Mouse (Mus musculus): ENCODE data around the gene Nfe2l1. TPM values are rescaled to one million over a fixed set of nuclear protein-coding genes. Genes with fewer than 3 reads are reported as not detected.
"Not testable (repeated sequence)": the region's sequence is repeated elsewhere in the genome, so short reads cannot be mapped to it uniquely, and the experiment has no call there.

Gene Nfe2l1
- polyA plus RNA-seq, 1 experiment from 2014 or later = 81.3 TPM

DNA sequence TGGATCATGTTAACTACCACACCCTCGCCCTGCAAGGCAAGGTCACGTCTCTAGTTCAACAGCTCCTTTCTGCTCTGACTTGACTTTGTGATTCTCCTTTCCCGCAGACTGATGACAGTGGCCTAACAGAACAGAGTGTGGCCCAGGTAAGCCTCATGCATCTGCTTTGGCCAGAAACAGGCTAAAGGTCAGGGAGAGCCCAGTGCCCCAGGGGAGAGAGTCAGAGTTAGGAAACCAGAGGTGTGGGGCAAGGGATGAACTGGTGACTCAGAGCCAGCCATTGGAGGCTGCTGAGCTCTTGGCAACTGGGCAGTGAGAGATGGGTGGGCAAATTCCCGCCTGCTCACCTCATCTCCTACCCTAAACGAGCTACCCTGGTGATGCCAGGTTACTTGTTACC lies 27.7 kb upstream of the Nfe2l1 start:
- no peak overlapping the region for H3K27ac ChIP-seq (ENCODE audit: low read length)
- peaks cover 15% of the 10 kb centered on the region for H3K4me1 ChIP-seq (ENCODE audit: control insufficient read depth, insufficient read depth, low read length)
- no peaks in the 10 kb centered on the region for H3K9me3 ChIP-seq (replicated peaks; ENCODE audit: control insufficient read depth, low read length)
- no peak for ATAC-seq (replicated peaks; ENCODE audit: extremely low read depth, insufficient read depth, low FRiP score)
- no peak overlapping the region for H3K9ac ChIP-seq (ENCODE audit: low read length)
- 67% methylated on average over 5 of the region's 5 CpGs for WGBS
- H3K27me3 ChIP-seq (ENCODE audit: control insufficient read depth, insufficient read depth, low read length) = no peaks in the 10 kb centered on the region
- H3K36me3 ChIP-seq (ENCODE audit: control insufficient read depth, insufficient read depth) = peaks cover 2% of the 10 kb centered on the region; the same call in 1 of the 2 replicates
- H3K4me2 ChIP-seq (ENCODE audit: low read depth, low read length) = no peak overlapping the region
- H3K4me3 ChIP-seq (ENCODE audit: low read length) = no peak overlapping the region

DNA sequence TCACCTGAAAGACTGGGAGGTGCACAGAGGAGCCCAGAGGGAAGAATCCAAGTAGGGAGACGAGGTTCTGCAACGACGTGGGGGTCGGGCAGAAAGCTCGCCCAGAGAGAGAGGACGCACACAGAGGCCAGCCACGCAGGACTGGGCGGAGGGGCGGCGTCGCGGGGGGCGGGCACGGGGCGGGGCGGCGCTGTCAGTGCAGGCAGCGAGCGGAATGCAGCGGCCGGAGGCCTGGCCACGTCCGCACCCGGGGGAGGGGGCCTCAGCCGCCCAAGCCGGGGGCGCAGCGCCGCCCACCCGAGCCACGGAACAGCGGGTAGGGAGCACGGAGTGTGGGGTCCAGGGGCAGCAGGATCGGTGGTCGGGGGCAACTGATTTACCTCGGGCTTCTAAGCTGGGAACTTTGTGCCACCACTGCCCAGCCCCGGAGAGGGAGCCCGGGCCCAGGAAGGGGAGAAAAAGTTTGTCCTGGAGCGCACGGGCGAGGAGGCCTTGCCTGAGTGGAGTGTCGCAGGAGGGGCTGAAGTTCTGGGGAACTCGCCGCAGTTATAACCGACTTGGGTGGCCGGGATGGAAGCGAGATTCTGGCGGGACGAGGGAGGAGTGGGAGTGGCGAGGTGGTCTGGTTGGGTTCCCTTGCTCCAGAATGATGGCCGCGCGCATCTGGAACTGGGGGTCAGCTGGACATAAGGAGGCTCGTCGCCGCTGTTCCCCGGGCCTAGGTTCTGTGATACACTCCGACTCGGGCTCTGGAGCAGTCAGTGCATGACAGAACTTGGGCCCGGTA lies 20.1 kb upstream of the Nfe2l1 start, which contains the start of gene Copz2:
Gene Copz2 (plus strand): TSS at position 190 of the 787 bp plus-strand sequence.
- peak within 1 kb of the TSS; percentile 84 for H3K4me2 ChIP-seq (ENCODE audit: low read depth, low read length)
- peak within 1 kb of the TSS; percentile 53 for H3K27ac ChIP-seq (ENCODE audit: low read length)
- no peaks in the 10 kb centered on the region for H3K27me3 ChIP-seq (ENCODE audit: control insufficient read depth, insufficient read depth, low read length)
- 0 out of 2 replicates have a peak, but pooled peaks cover 3% of the 10 kb centered on the region for H3K9me3 ChIP-seq (replicated peaks; ENCODE audit: control insufficient read depth, low read length)
- peaks cover 2% of the 10 kb centered on the region; the same call in 1 of the 2 replicates for H3K36me3 ChIP-seq (ENCODE audit: control insufficient read depth, insufficient read depth)
- ATAC-seq (replicated peaks; ENCODE audit: extremely low read depth, insufficient read depth, low FRiP score) = peak; percentile 88
- under 1% methylated on average over 54 of the region's 60 CpGs for WGBS
- peaks cover 7% of the 10 kb centered on the region for H3K4me1 ChIP-seq (ENCODE audit: control insufficient read depth, insufficient read depth, low read length)
- peak within 1 kb of the TSS; percentile 85 for H3K9ac ChIP-seq (ENCODE audit: low read length)
- peak within 1 kb of the TSS; percentile 73 for H3K4me3 ChIP-seq (ENCODE audit: low read length)

DNA sequence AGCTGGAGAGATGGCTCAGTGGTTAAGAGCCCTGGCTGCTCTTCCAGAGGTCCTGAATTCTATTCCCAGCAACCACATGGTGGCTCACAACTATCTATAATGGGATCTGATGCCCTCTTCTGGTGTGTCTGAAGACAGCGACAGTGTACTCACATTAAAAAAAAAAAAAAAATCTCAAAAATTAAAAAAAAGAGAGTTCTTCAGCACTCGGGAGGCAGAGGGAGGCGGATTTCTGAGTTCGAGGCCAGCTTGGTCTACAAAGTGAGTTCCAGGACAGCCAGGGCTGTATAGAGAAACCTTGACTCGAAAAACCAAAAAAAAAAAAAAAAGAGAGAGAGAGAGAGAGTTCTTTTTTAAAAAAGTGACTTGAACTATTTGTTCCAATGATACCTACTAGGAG lies 19.4 kb upstream of the Nfe2l1 start:
- H3K27me3 ChIP-seq (ENCODE audit: control insufficient read depth, insufficient read depth, low read length); H3K4me1 ChIP-seq (ENCODE audit: control insufficient read depth, insufficient read depth, low read length); ATAC-seq (replicated peaks; ENCODE audit: extremely low read depth, insufficient read depth, low FRiP score); H3K36me3 ChIP-seq (ENCODE audit: control insufficient read depth, insufficient read depth); H3K9me3 ChIP-seq (replicated peaks; ENCODE audit: control insufficient read depth, low read length): not testable (repeated sequence)
- peak overlapping the region; percentile 84 for H3K4me2 ChIP-seq (ENCODE audit: low read depth, low read length)
- peak overlapping the region; percentile 85 for H3K9ac ChIP-seq (ENCODE audit: low read length)
- H3K27ac ChIP-seq (ENCODE audit: low read length) = peak overlapping the region; percentile 36; the same call in 1 of the 2 replicates
- 67% methylated on average over 5 of the region's 5 CpGs for WGBS
- peak overlapping the region; percentile 73 for H3K4me3 ChIP-seq (ENCODE audit: low read length)

DNA sequence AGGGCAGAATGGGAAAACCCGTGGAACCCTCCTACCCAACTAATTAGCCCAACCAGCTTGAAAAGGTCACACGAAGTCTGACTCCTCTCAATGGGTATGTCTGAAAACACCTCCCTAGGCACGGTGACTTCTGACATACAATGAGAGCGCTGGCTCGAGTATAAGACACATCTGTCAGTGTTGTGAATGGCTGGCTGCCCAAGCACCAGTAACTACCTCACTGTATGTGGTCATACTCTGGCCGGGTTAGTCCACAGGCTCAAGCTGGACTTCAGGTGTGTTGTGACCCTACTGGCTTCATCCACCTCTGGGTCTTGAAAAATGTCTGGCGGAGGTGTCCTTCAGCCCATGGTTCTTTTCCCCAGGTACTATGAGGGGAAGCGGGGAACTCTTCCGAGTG lies 18.9 kb upstream of the Nfe2l1 start:
- Histone ChIP-seq H3K9ac (ENCODE audit: low read length) (no peak overlapping the region), H3K4me1 (ENCODE audit: control insufficient read depth, insufficient read depth, low read length) (peaks cover 7% of the 10 kb centered on the region), H3K27me3 (ENCODE audit: control insufficient read depth, insufficient read depth, low read length) (no peaks in the 10 kb centered on the region), H3K27ac (ENCODE audit: low read length) (no peak overlapping the region), H3K36me3 (ENCODE audit: control insufficient read depth, insufficient read depth) (no peaks in the 10 kb centered on the region; the same call in 1 of the 2 replicates), H3K4me2 (ENCODE audit: low read depth, low read length) (no peak overlapping the region), H3K4me3 (ENCODE audit: low read length) (no peak overlapping the region), H3K9me3 (replicated peaks; ENCODE audit: control insufficient read depth, low read length) (0 out of 2 replicates have a peak, but pooled peaks cover 3% of the 10 kb centered on the region)
- no peak for ATAC-seq (replicated peaks; ENCODE audit: extremely low read depth, insufficient read depth, low FRiP score)
- WGBS = 69% methylated on average over 9 of the region's 9 CpGs

DNA sequence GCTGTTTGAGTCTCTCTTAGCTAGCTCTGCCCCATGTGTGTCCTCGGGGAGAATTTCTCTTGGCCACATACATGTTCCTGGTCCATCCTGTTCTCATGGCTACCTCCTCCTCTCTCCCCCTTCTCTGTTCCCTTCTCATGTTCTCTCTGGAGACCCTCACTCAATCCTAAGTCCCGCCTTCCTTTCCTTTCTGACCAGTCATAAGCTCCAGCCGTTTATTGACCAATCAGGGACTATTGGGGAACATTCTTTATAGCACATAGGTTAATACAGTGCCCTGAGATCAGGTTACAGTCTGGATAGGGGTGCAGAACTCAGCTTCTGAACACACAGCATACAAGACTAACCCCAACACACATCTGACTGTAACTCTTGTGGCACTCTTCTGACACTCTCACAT lies 17.5 kb upstream of the Nfe2l1 start:
- no peak overlapping the region for H3K4me3 ChIP-seq (ENCODE audit: low read length)
- H3K4me2 ChIP-seq (ENCODE audit: low read depth, low read length) = no peak overlapping the region
- H3K9me3 ChIP-seq (replicated peaks; ENCODE audit: control insufficient read depth, low read length) = 0 out of 2 replicates have a peak, but pooled peaks cover 3% of the 10 kb centered on the region
- H3K27me3 ChIP-seq (ENCODE audit: control insufficient read depth, insufficient read depth, low read length) = no peaks in the 10 kb centered on the region
- WGBS = 43% methylated on average over 3 of the region's 3 CpGs
- ATAC-seq (replicated peaks; ENCODE audit: extremely low read depth, insufficient read depth, low FRiP score) = no peak
- peaks cover 7% of the 10 kb centered on the region for H3K4me1 ChIP-seq (ENCODE audit: control insufficient read depth, insufficient read depth, low read length)
- no peaks in the 10 kb centered on the region for H3K36me3 ChIP-seq (ENCODE audit: control insufficient read depth, insufficient read depth)
- no peak overlapping the region for H3K27ac ChIP-seq (ENCODE audit: low read length)
- no peak overlapping the region for H3K9ac ChIP-seq (ENCODE audit: low read length)

DNA sequence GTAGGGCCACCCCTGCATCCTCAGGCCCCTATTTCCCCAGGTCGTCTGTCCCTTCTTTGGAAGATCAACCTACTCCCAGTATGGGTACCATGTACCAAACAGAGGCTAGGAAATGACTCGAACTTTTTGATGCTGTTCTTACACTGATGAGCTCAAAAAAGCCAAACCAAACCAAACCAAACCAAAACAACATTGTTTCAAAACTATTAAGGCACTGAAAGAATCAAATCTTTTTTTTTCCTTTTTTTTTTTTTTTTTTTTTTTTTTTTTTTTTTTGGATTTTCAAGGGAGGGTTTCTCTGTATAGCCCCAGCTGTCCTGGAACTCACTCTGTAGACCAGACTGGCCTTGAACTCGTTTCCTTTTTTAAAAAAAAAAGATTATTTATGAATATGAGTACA lies 13.9 kb upstream of the Nfe2l1 start:
- Histone ChIP-seq H3K4me2 (ENCODE audit: low read depth, low read length) (no peak overlapping the region), H3K9ac (ENCODE audit: low read length) (no peak overlapping the region), H3K27me3 (ENCODE audit: control insufficient read depth, insufficient read depth, low read length) (no peaks in the 10 kb centered on the region), H3K4me3 (ENCODE audit: low read length) (no peak overlapping the region), H3K27ac (ENCODE audit: low read length) (no peak overlapping the region), H3K9me3 (replicated peaks; ENCODE audit: control insufficient read depth, low read length) (0 out of 2 replicates have a peak, but pooled peaks cover 3% of the 10 kb centered on the region), H3K36me3 (ENCODE audit: control insufficient read depth, insufficient read depth) (no peaks in the 10 kb centered on the region), H3K4me1 (ENCODE audit: control insufficient read depth, insufficient read depth, low read length) (no peaks in the 10 kb centered on the region)
- 53% methylated on average over 3 of the region's 3 CpGs for WGBS
- ATAC-seq (replicated peaks; ENCODE audit: extremely low read depth, insufficient read depth, low FRiP score) = no peak

DNA sequence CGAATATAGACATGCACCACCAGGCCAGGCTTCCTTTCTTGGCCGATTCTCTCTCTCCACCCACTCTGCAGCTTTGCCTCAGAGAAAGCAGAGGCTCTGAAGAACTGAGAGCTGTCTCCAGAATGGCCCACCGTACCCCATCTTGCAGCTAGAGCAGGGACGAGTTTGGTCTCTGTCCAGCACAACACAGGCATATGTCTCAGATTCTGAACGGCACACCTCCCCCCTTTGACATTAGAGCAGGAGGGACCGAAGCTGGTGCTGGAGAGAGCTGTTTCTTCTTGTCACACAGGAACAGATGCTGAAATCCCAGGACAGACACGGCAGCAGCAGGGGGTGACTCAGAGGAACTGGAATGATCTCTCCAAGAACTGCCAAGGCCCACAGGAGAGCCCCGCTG lies 10.5 kb upstream of the Nfe2l1 start:
- WGBS = 27% methylated on average over 8 of the region's 8 CpGs
- H3K27ac ChIP-seq (ENCODE audit: low read length) = no peak overlapping the region
- H3K9ac ChIP-seq (ENCODE audit: low read length) = no peak overlapping the region

DNA sequence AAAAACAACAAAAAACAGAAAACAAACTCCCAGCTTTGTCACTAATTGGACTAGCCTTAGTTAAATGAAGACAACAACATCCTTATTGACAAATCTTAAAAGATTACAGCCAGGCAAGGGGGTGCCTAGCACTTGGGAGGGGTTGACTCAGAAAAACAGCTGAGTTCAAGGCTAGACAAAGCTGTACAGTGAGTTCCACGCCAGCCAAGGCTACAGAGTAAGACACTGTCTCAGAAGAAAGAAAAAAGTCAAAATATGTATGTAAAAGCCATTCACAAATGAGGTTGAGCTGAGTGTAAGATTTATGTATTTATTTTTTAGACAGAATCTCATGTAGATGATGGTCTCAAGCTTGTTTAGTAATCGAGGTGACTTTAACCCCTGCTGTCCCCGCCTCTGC lies 10.1 kb upstream of the Nfe2l1 start:
- H3K4me2 ChIP-seq (ENCODE audit: low read depth, low read length) = no peak overlapping the region
- no peak overlapping the region for H3K4me3 ChIP-seq (ENCODE audit: low read length)
- H3K27ac ChIP-seq (ENCODE audit: low read length) = no peak overlapping the region
- no peaks in the 10 kb centered on the region for H3K27me3 ChIP-seq (ENCODE audit: control insufficient read depth, insufficient read depth, low read length)
- no peaks in the 10 kb centered on the region for H3K4me1 ChIP-seq (ENCODE audit: control insufficient read depth, insufficient read depth, low read length)
- H3K9ac ChIP-seq (ENCODE audit: low read length) = no peak overlapping the region
- ATAC-seq (replicated peaks; ENCODE audit: extremely low read depth, insufficient read depth, low FRiP score) = no peak
- WGBS = 56% methylated on average over 3 of the region's 3 CpGs
- H3K9me3 ChIP-seq (replicated peaks; ENCODE audit: control insufficient read depth, low read length) = no peaks in the 10 kb centered on the region
- H3K36me3 ChIP-seq (ENCODE audit: control insufficient read depth, insufficient read depth) = no peaks in the 10 kb centered on the region

More for the DNA sequence above, 10.5 kb upstream of the Nfe2l1 start:
- H3K4me1 ChIP-seq (ENCODE audit: control insufficient read depth, insufficient read depth, low read length) = no peaks in the 10 kb centered on the region
- H3K4me2 ChIP-seq (ENCODE audit: low read depth, low read length) = no peak overlapping the region
- H3K36me3 ChIP-seq (ENCODE audit: control insufficient read depth, insufficient read depth) = no peaks in the 10 kb centered on the region
- H3K27me3 ChIP-seq (ENCODE audit: control insufficient read depth, insufficient read depth, low read length) = no peaks in the 10 kb centered on the region
- ATAC-seq (replicated peaks; ENCODE audit: extremely low read depth, insufficient read depth, low FRiP score) = no peak
- 0 out of 2 replicates have a peak, but pooled peaks cover under 1% of the 10 kb centered on the region for H3K9me3 ChIP-seq (replicated peaks; ENCODE audit: control insufficient read depth, low read length)
- no peak overlapping the region for H3K4me3 ChIP-seq (ENCODE audit: low read length)

DNA sequence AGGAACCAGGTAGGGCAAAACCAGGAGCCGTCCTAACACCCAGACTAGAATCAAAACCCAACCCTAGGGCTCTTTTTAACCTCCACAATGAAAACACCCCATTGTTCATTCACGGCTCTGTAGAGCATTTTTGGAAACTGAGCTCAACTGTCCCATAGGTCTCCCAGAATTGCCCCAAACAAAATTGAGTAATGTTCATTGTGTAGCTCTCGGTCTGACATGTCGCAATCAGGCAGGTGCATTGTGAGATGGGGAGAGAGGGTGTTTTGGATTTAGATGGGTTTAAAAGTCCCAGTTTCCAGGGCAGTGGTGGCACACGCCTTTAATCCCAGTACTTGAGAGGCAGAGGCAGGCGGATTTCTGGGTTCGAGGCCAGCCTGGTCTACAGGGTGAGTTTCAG lies 9.7 kb upstream of the Nfe2l1 start:
- WGBS = 83% methylated on average over 7 of the region's 7 CpGs

More for the DNA sequence above, 9.7 kb upstream of the Nfe2l1 start:
- ATAC-seq (replicated peaks; ENCODE audit: extremely low read depth, insufficient read depth, low FRiP score) = no peak
- Histone ChIP-seq H3K27ac (ENCODE audit: low read length) (no peak overlapping the region), H3K9me3 (replicated peaks; ENCODE audit: control insufficient read depth, low read length) (no peaks in the 10 kb centered on the region), H3K4me2 (ENCODE audit: low read depth, low read length) (no peak overlapping the region), H3K4me1 (ENCODE audit: control insufficient read depth, insufficient read depth, low read length) (no peaks in the 10 kb centered on the region), H3K27me3 (ENCODE audit: control insufficient read depth, insufficient read depth, low read length) (no peaks in the 10 kb centered on the region), H3K9ac (ENCODE audit: low read length) (no peak overlapping the region), H3K4me3 (ENCODE audit: low read length) (no peak overlapping the region), H3K36me3 (ENCODE audit: control insufficient read depth, insufficient read depth) (no peaks in the 10 kb centered on the region)

All from heart, embryonic 16.5 days (tissue).